9 mouse cellular contexts compared by ENCODE assay signal in genomic region chr5:66385636-66386035, GRCm38 (mm10).
DNase-seq lines count a peak whose midpoint lies in the region; ATAC-seq and TF ChIP-seq lines count a peak whose summit lies in the region.
"Had no signal": no experiment of that assay in that cellular context is flagged by ENCODE, and none has a peak within 500 bp of the region (broad histone marks: within the 10 kb centered on the region; RNA-seq: fewer than 3 reads in every experiment).

No protein-coding gene starts in this region.

- 40% methylated on average over 3 of the region's 3 CpGs for WGBS in olfactory bulb, adult 2 months
- WGBS in forebrain, embryonic 13.5 days = 48% methylated on average over 3 of the region's 3 CpGs

- TF ChIP-seq POLR2A in olfactory bulb, adult 2 months (IDR thresholded peaks at IDR 0.05; ENCODE audit: insufficient read depth, low read depth, low read length) = no peak

- no peak overlapping the region for H3K27ac ChIP-seq in olfactory bulb, adult 2 months (ENCODE audit: insufficient read depth, low read depth, low read length)
- no peak overlapping the region for H3K27ac ChIP-seq in forebrain, embryonic 13.5 days
- H3K27ac ChIP-seq: macrophage had no signal

- intact Hi-C loops in heart, postnatal 25 days (cut with DNase I) = loop anchor here (2.0 kb wide), 2 partner anchors 235 to 277 kb away; no protein-coding TSS in a partner anchor
- intact Hi-C loops in left cerebral cortex, postnatal 25 days (cut with DNase I) = loop anchor here (5.0 kb wide), 2 partner anchors 277 to 292 kb away; partner anchors contain the start of gene Uchl1

- no peaks in the 10 kb centered on the region for H3K36me3 ChIP-seq in forebrain, embryonic 13.5 days (ENCODE audit: poor library complexity, severe bottlenecking)

- TF ChIP-seq CTCF in olfactory bulb, adult 2 months (IDR thresholded peaks at IDR 0.05; ENCODE audit: insufficient read depth, low read depth, low read length) = peak; percentile 40; the same call in 1 of the 2 replicates

- H3K4me3 ChIP-seq in olfactory bulb, adult 2 months (ENCODE audit: insufficient read depth, low read depth, low read length) = no peak overlapping the region
- no peak overlapping the region for H3K4me3 ChIP-seq in forebrain, embryonic 13.5 days

- no peaks in the 10 kb centered on the region for H3K27me3 ChIP-seq in forebrain, embryonic 13.5 days

- H3K4me2 ChIP-seq in forebrain, embryonic 13.5 days = no peak overlapping the region

- ATAC-seq in common myeloid progenitor, adult 5-6 weeks (replicated peaks; ENCODE audit: low read depth, poor library complexity, severe bottlenecking) = peak; percentile 78
- no peak for ATAC-seq in forebrain, embryonic 13.5 days

- H3K9ac ChIP-seq in forebrain, embryonic 13.5 days = no peak overlapping the region

- DNase-seq in layer of hippocampus, adult 11-12 months (ENCODE audit: low spot score) = peak; percentile 66
- no peak for DNase-seq in layer of hippocampus, postnatal 36 days
- DNase-seq in Muller cell, postnatal 12 days (ENCODE audit: inconsistent ontology term) = peak; percentile 64
- DNase-seq in heart, postnatal 25 days (ENCODE audit: low spot score) = peak; percentile 47
- DNase-seq in left cerebral cortex, postnatal 25 days (ENCODE audit: low spot score in 2 of 2) = peak; percentile 43 to 52

- H3K4me1 ChIP-seq in olfactory bulb, adult 2 months (ENCODE audit: control insufficient read depth, insufficient read depth, low read length) = peaks cover 10% of the 10 kb centered on the region; the same call in 1 of the 2 replicates
- peaks cover 10% of the 10 kb centered on the region for H3K4me1 ChIP-seq in forebrain, embryonic 13.5 days

- H3K9me3 ChIP-seq in forebrain, embryonic 13.5 days (replicated peaks) = no peaks in the 10 kb centered on the region

Comparison
In these comparisons a context has a peak if more than half of its experiments do, and no peak if none do; other contexts are left out.
1. DNase-seq: peak in layer of hippocampus, adult 11-12 months (single experiment), Muller cell, postnatal 12 days (single experiment), heart, postnatal 25 days (single experiment) and left cerebral cortex, postnatal 25 days (2 of 2); none in layer of hippocampus, postnatal 36 days (0 of 2).